Mouse (Mus musculus) embryonic facial prominence, embryonic 15.5 days (tissue): ENCODE data around the gene Smg7. TPM values are rescaled to one million over a fixed set of nuclear protein-coding genes. Genes with fewer than 3 reads are reported as not detected.

Experiments
- ATAC-seq: fragments of 200-750 bp; cut with Nextera tagmentation; 2 replicates; pipeline ENCODE4 v1.8.0; 2017; ENCODE audit warnings: low read depth, moderate TSS enrichment; ENCODE audit not compliant: insufficient number of reproducible peaks, low FRiP score, low TSS enrichment
- H3K27ac ChIP-seq: fragments of 300-500 bp; sonication (generic); replicated peaks from 2 replicates; pipeline ENCODE4 v1.5.1; 2015; ENCODE audit warnings: mild to moderate bottlenecking, inconsistent platforms
- H3K27me3 ChIP-seq: fragments of 300-500 bp; sonication (generic); 2 replicates; pipeline ENCODE4 v1.6.1; 2015; ENCODE audit warnings: inconsistent platforms
- H3K36me3 ChIP-seq: fragments of 300-500 bp; sonication (generic); 2 replicates; pipeline ENCODE4 v1.6.1; 2015; ENCODE audit warnings: mild to moderate bottlenecking, inconsistent platforms
- H3K4me1 ChIP-seq: fragments of 300-500 bp; sonication (generic); 2 replicates; pipeline ENCODE4 v1.6.1; 2015; ENCODE audit warnings: inconsistent platforms
- H3K4me2 ChIP-seq: fragments of 300-500 bp; sonication (generic); replicated peaks from 2 replicates; pipeline ENCODE4 v1.6.1; 2015; ENCODE audit warnings: mild to moderate bottlenecking, inconsistent platforms
- H3K4me3 ChIP-seq: fragments of 300-500 bp; sonication (generic); replicated peaks from 2 replicates; pipeline ENCODE4 v1.5.1; 2015; ENCODE audit warnings: mild to moderate bottlenecking, inconsistent platforms
- H3K9ac ChIP-seq: fragments of 300-500 bp; sonication (generic); 2 replicates; pipeline ENCODE4 v1.6.1; 2015; ENCODE audit warnings: inconsistent platforms
- H3K9me3 ChIP-seq: fragments of 300-500 bp; sonication (generic); replicated peaks from 2 replicates; pipeline ENCODE4 v1.6.1; 2016; ENCODE audit warnings: inconsistent platforms
- WGBS: fragments of 180-500 bp; shearing (Covaris S2); methylation state at CpG from one replicate; pipeline ENCODE4 v1.1.7; 2015; 5-methylcytosine and 5-hydroxymethylcytosine counted together
- polyA plus RNA-seq: library from polyadenylated mRNA; unstranded; fragments of >200 nt; fragmentation: Nextera tagmentation; extraction: Ambion mirVana; gene quantifications from 2 replicates; pipeline ENCODE4 v1.2.1, GENCODE M21; 2015

Smg7 gene
- polyA plus RNA-seq, 1 experiment from 2014 or later = 27.0 TPM

DNA sequence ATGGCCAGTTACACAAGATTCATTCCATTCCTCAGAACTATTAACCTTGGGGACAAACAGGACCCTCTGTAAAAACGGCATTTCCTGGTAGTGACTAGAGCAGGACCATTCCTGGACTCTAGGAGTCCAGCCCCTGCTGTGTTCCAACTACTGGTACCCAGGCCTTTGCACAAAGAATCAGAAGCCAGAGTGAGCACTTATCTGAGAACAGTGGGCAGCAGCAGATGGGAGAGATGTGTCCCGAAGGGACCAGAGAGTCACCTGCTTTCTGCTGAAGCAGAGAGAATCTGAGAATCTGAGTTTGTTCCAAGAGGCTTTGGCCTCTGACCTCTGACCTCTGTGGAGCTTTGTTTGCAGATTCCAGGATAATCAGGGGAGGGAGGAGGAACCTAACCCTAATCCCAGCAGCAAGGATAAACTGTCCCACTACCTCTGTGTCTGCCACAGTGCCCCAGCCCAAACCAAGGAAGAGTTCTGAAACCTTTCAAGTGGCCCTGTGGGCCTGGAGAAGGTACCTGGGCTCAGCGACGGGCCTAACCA lies 114.3 kb downstream of the Smg7 start:
- H3K4me3 ChIP-seq = no peak overlapping the region
- no peaks in the 10 kb centered on the region; the same call in 1 of the 2 replicates for H3K4me1 ChIP-seq
- 28% methylated on average over 4 of the region's 4 CpGs for WGBS
- ATAC-seq = no peak
- H3K9me3 ChIP-seq = no peaks in the 10 kb centered on the region
- H3K27ac ChIP-seq = no peak overlapping the region
- no peak overlapping the region for H3K4me2 ChIP-seq
- H3K36me3 ChIP-seq = no peaks in the 10 kb centered on the region
- no peak overlapping the region for H3K9ac ChIP-seq
- H3K27me3 ChIP-seq = no peaks in the 10 kb centered on the region

Other genes with a start within 250 kb of the Smg7 start
- gene Apobec4, start 152.1 kb downstream of the Smg7 start, polyA plus RNA-seq = 0.34 and 0.37 TPM in 2 replicates
- 36.3 and 38.0 TPM in 2 replicates for gene Rgl1, start 136.3 kb downstream of the Smg7 start, polyA plus RNA-seq
- 249 and 256 TPM in 2 replicates for gene Arpc5, start 136.1 kb downstream of the Smg7 start, polyA plus RNA-seq
- gene Ncf2, start 102.5 kb downstream of the Smg7 start, polyA plus RNA-seq = 6.5 and 6.7 TPM in 2 replicates
- gene Nmnat2, start 52.3 kb upstream of the Smg7 start, polyA plus RNA-seq = 2.5 and 2.8 TPM in 2 replicates